Mouse (Mus musculus) embryonic fibroblast, embryonic 13.5 days (primary cell): ENCODE measurements around the gene Plekha4.

Source experiments
- CTCF ChIP-seq: IDR thresholded peaks from 2 replicates; pipeline ENCODE4 v1.5.1; 2011; ENCODE audit warnings: mild to moderate bottlenecking, control low read depth, low read length, moderate library complexity, borderline replicate concordance; ENCODE audit not compliant: insufficient read depth
- POLR2A ChIP-seq: IDR thresholded peaks from 2 replicates; pipeline ENCODE4 v1.6.1; 2011; ENCODE audit warnings: low read depth, mild to moderate bottlenecking, control low read depth, low read length, moderate library complexity

- TF ChIP-seq POLR2A, result no peak
- TF ChIP-seq CTCF, result peak; percentile 74
These were observed 29.7 kb downstream of the Plekha4 start for GRCm38 (mm10) chr7:45555787-45556186.
